Mouse (Mus musculus): ENCODE results near the gene Pianp.

GRCm38 (mm10) chr6:125042081-125042480, 45.6 kb downstream of the Pianp start:
- TF ChIP-seq POLR2A (IDR thresholded peaks at IDR 0.05; ENCODE audit: extremely low read depth, insufficient read depth, low read length), result no peak
- no peak for TF ChIP-seq CTCF (IDR thresholded peaks at IDR 0.05; ENCODE audit: extremely low read depth, insufficient read depth, low read length)
